Mouse (Mus musculus) liver, postnatal 0 days (tissue): ENCODE data around the gene Hsph1. TPM values are rescaled to one million over a fixed set of nuclear protein-coding genes. Genes with fewer than 3 reads are reported as not detected.

Experiments
- ATAC-seq: fragments of 200-750 bp; cut with Nextera tagmentation; 2 replicates; pipeline ENCODE4 v1.8.0; 2017; ENCODE audit warnings: mild to moderate bottlenecking, moderate library complexity
- DNase-seq: peaks from one replicate; pipeline ENCODE4 v3.0.0-alpha.2; 2016
- H3K27ac ChIP-seq: fragments of 300-500 bp; sonication (generic); 2 replicates; pipeline ENCODE4 v1.5.1; 2014; ENCODE audit warnings: antibody characterized with exemption, moderate library complexity, mild to moderate bottlenecking, low read depth
- H3K27me3 ChIP-seq: fragments of 300-500 bp; sonication (generic); 2 replicates; pipeline ENCODE4 v1.6.1; 2014; ENCODE audit warnings: low read length, control low read depth, mixed read lengths; ENCODE audit not compliant: insufficient read depth
- H3K36me3 ChIP-seq: fragments of 300-500 bp; sonication (generic); replicated peaks from 2 replicates; pipeline ENCODE4 v1.6.1; 2014; ENCODE audit warnings: mild to moderate bottlenecking, control low read depth, low read length, moderate library complexity, mixed read lengths; ENCODE audit not compliant: insufficient read depth
- H3K4me1 ChIP-seq: fragments of 300-500 bp; sonication (generic); 2 replicates; pipeline ENCODE4 v1.6.1; 2014; ENCODE audit warnings: antibody characterized with exemption, mild to moderate bottlenecking, control low read depth; ENCODE audit not compliant: insufficient read depth
- H3K4me2 ChIP-seq: fragments of 300-500 bp; sonication (generic); 2 replicates; pipeline ENCODE4 v1.6.1; 2014; ENCODE audit warnings: low read depth, mild to moderate bottlenecking, low read length, moderate library complexity, mixed read lengths
- H3K4me3 ChIP-seq: fragments of 300-500 bp; sonication (generic); 2 replicates; pipeline ENCODE4 v1.5.1; 2014; ENCODE audit warnings: low read depth, low read length
- H3K9ac ChIP-seq: fragments of 300-500 bp; sonication (generic); replicated peaks from 2 replicates; pipeline ENCODE4 v1.6.1; 2014; ENCODE audit warnings: mild to moderate bottlenecking, moderate library complexity
- H3K9me3 ChIP-seq: fragments of 300-500 bp; sonication (generic); 2 replicates; pipeline ENCODE4 v1.6.1; 2016; ENCODE audit warnings: mild to moderate bottlenecking, control low read depth, low read length, mixed read lengths
- CTCF ChIP-seq: sonication (generic); IDR thresholded peaks from 2 replicates; pipeline ENCODE4 v1.5.1; 2016; ENCODE audit warnings: antibody characterized with exemption, low read depth
- EP300 ChIP-seq: IDR thresholded peaks from 2 replicates; pipeline ENCODE4 v1.6.1; 2016; ENCODE audit warnings: antibody characterized with exemption, low read depth, mild to moderate bottlenecking
- WGBS: fragments of 180-500 bp; shearing (Covaris S2); extraction: QIAGEN DNeasy Blood & Tissue Kit; methylation state at CpG from one replicate; pipeline ENCODE4 v1.1.7; 2014; ENCODE audit not compliant: insufficient replicate concordance; 5-methylcytosine and 5-hydroxymethylcytosine counted together
- polyA plus RNA-seq: library from polyadenylated mRNA; unstranded; fragments of >200 nt; fragmentation: Nextera tagmentation; extraction: Ambion mirVana; gene quantifications from 2 replicates; pipeline ENCODE4 v1.2.1, GENCODE M21; 2015

Gene Hsph1
- polyA plus RNA-seq, 1 experiment from 2014 or later, result 6.4 TPM

DNA sequence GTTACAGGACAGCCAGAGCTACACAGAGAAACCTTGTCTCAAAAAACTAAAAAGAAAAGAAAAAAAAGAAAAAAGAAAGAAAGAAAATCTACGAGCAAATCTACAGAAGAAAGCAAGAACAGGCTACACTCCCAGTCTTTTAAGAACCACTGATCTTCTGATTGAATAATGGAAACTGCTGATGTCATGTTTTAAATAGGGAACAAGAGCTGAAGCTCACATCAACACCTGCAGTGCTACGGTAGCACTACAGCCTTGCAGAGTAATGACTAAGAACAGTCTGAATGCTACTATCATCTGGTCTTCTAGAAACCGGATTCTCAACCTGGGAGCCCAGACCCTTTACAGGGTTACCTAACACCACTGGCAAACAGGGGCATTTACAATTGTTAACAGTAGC lies 10.6 kb downstream of the Hsph1 start:
- no peak overlapping the region for H3K9ac ChIP-seq
- no peak overlapping the region for H3K4me2 ChIP-seq
- 74% methylated on average over 3 of the region's 3 CpGs for WGBS
- no peak overlapping the region for H3K4me3 ChIP-seq
- ATAC-seq (no peak), DNase-seq (no peak)
- peaks cover 9% of the 10 kb centered on the region; the same call in 1 of the 2 replicates for H3K4me1 ChIP-seq
- H3K27me3 ChIP-seq, result no peaks in the 10 kb centered on the region
- H3K27ac ChIP-seq, result no peak overlapping the region
- no peak for TF ChIP-seq CTCF
- TF ChIP-seq EP300, result no peak
- H3K36me3 ChIP-seq, result peaks cover 53% of the 10 kb centered on the region
- no peaks in the 10 kb centered on the region for H3K9me3 ChIP-seq

DNA sequence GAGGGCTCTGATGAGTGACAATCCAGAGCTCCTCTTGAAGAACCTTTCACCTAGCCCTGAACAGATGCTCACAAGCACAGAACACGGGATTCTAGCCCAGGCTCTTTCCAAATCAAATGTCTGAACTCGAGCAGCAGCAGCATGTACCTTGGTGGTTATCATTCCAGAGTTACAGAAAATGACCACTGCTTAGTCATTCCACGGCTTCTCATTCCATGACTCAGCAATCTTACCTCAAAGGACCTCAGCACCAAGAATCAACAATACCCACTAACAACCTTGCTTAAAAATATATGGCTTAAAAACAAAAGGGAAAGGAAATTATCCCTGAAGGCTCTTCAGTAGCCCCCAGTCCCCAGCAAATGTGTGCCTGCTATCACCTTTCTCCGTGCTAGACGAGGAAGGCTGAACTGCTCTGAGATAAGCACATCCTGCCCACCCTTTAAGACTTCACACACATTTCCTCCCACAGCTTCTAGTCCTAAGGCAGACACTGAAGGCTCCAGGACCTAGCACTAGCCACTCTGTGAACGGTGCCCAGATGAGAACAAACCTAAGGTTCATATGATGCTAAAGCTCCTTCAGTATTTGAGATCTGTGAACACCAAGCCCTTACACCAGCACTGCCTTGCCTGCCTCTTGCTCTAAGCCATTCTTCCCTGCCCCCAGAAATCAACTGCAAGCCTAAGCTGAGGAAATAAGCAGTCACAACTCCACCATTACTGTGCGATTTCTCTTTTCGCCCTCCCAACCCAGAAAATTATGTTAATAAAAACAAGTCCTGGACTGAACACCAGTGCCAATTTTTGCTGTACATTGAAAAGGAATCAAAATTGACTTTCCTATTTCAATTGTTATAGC lies 12.1 kb downstream of the Hsph1 start:
- peaks cover 52% of the 10 kb centered on the region for H3K36me3 ChIP-seq

DNA sequence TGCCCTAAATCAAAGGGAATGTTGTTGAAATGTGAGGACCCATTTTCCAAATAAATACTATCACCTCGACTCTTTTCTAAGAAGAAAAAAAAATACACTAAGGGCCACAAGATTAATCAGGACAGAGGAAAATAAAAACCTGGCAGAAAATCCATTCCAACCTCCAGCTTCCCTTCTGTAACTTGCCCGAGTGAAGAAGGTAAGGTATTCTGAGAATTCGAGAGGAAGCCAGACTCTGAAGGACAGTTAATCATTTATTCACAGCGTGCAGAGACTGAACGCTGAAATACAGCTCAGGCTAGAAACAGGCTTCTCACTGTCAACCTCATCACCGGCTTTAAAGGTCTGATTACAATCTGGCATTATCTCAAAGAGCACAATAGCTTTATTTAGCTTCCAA lies 13.5 kb downstream of the Hsph1 start:
- DNase-seq (no peak), ATAC-seq (no peak)
- Histone ChIP-seq H3K9me3 (no peaks in the 10 kb centered on the region), H3K36me3 (peaks cover 52% of the 10 kb centered on the region), H3K9ac (no peak overlapping the region), H3K4me1 (peaks cover 9% of the 10 kb centered on the region; the same call in 1 of the 2 replicates), H3K4me3 (no peak overlapping the region), H3K27ac (no peak overlapping the region), H3K27me3 (no peaks in the 10 kb centered on the region), H3K4me2 (no peak overlapping the region)
- TF ChIP-seq CTCF (no peak), EP300 (no peak)
- 52% methylated on average over 6 of the region's 6 CpGs for WGBS

More for the DNA sequence above, 12.1 kb downstream of the Hsph1 start:
- TF ChIP-seq CTCF (no peak), EP300 (peak; percentile 71; the same call in 1 of the 2 replicates)
- Histone ChIP-seq H3K27ac (peak overlapping the region; percentile 76), H3K27me3 (no peaks in the 10 kb centered on the region), H3K9me3 (no peaks in the 10 kb centered on the region), H3K4me2 (peak overlapping the region; percentile 33), H3K4me3 (no peak overlapping the region), H3K9ac (peak overlapping the region; percentile 30; the same call in 1 of the 2 replicates), H3K4me1 (peaks cover 9% of the 10 kb centered on the region; the same call in 1 of the 2 replicates)
- DNase-seq (peak; percentile 20), ATAC-seq (peak; percentile 90)
- WGBS, result 54% methylated on average over 8 of the region's 8 CpGs

DNA sequence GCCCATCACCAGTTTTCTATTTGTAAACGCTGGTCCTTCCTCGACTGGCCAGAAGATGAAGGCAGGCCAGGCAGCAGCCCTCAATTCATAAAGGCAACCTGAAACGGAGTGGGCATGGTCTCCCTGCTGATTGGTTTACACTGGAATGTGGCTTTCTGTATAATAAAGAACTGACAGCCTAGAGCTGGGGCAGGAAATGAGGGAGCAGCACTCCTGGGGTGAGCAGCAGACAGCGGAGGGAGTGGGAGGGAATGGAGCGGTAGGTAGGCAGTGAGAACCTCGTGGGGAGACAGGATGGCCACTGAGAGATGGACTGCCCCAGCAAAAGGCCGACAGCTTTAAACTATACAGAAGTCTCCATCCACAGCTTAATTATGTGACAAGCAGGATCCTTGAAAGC lies 14.0 kb downstream of the Hsph1 start:
- Histone ChIP-seq H3K9ac (no peak overlapping the region), H3K27ac (no peak overlapping the region), H3K36me3 (peaks cover 52% of the 10 kb centered on the region), H3K4me3 (no peak overlapping the region), H3K27me3 (no peaks in the 10 kb centered on the region), H3K9me3 (no peaks in the 10 kb centered on the region), H3K4me1 (peaks cover 9% of the 10 kb centered on the region; the same call in 1 of the 2 replicates), H3K4me2 (no peak overlapping the region)
- DNase-seq (no peak), ATAC-seq (no peak)
- TF ChIP-seq CTCF, result no peak
- TF ChIP-seq EP300, result no peak
- 83% methylated on average over 7 of the region's 7 CpGs for WGBS

DNA sequence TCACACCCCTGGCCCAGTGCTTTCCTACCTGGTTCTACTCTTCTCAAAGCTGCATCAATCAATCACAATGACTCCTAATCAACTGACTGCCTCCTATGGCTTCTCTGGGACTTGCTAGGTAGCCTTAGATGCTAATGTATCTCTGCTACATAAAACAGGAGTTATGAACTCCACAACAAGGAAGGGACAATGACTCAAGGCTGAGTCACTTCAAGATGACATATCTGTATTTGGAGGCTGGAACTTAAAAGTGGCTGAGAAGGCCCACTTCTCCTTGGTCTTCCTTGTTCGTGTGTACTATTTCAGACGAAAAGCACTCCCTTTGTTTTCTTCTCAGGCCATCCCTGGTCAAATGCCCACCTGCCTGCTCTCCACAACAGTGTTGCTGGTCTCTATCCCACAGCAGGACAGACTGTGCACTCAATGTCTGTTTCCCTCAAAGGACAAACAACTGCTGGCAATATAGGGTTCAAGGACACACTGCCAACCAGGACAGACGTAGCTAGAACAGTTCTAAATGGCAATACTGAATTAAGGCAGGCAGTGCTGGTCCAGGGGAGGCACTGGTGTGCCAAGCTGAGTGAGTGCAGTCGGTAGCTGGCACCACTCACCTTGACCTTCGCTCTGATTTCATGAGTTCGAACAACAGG lies 18.3 kb downstream of the Hsph1 start:
- WGBS, result 79% methylated on average over 6 of the region's 6 CpGs
- Histone ChIP-seq H3K9ac (no peak overlapping the region), H3K4me2 (no peak overlapping the region), H3K9me3 (no peaks in the 10 kb centered on the region), H3K36me3 (peaks cover 37% of the 10 kb centered on the region), H3K4me1 (no peaks in the 10 kb centered on the region), H3K27ac (no peak overlapping the region), H3K4me3 (no peak overlapping the region), H3K27me3 (no peaks in the 10 kb centered on the region)
- no peak for DNase-seq
- no peak for ATAC-seq
- TF ChIP-seq EP300, result no peak

DNA sequence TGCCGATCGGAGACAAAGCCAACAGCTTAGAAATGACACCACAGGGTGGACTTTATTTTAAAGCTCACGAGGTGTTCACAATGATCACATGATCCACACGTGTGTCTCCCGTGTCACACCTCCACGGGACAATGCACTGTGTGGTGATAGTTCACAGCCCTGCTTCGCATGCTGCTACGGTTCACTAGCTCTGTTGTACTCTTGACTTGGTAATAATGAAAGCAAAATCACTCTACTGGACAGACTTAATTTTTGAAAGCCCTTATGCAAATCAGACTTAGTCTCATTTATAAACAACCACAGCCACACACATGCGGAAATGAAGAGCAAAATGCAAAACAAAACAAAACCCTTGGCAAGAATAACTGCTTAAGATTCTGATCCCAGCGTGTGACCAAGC lies 19.4 kb downstream of the Hsph1 start:
- Histone ChIP-seq H3K27me3 (no peaks in the 10 kb centered on the region), H3K9me3 (no peaks in the 10 kb centered on the region), H3K27ac (no peak overlapping the region), H3K9ac (no peak overlapping the region), H3K4me1 (no peaks in the 10 kb centered on the region), H3K4me2 (no peak overlapping the region), H3K36me3 (peaks cover 35% of the 10 kb centered on the region), H3K4me3 (no peak overlapping the region)
- no peak for DNase-seq
- TF ChIP-seq EP300, result no peak
- TF ChIP-seq CTCF, result no peak
- 92% methylated on average over 10 of the region's 10 CpGs for WGBS
- no peak for ATAC-seq
